Mouse (Mus musculus): ENCODE data around the gene Vmn1r62. TPM values are rescaled to one million over a fixed set of nuclear protein-coding genes. Genes with fewer than 3 reads are reported as not detected.
"Not testable (repeated sequence)": the region's sequence is repeated elsewhere in the genome, so short reads cannot be mapped to it uniquely, and the experiment has no call there.

Vmn1r62 gene
- polyA plus RNA-seq (2012), result not detected in 2 replicates

GRCm38 (mm10) chr7:5673331-5673730 is at the start of gene Vmn1r62:
Gene Vmn1r62, plus strand, starts transcription at chr7:5673631.
- not testable (repeated sequence) for H3K4me1 ChIP-seq (ENCODE audit: control insufficient read depth); H3K9me3 ChIP-seq (ENCODE audit: control insufficient read depth, low read length); H3K36me3 ChIP-seq (ENCODE audit: control insufficient read depth); H3K4me3 ChIP-seq (replicated peaks); H3K27me3 ChIP-seq (ENCODE audit: control insufficient read depth)

Other genes starting within 250 kb of the Vmn1r62 start
- gene Vmn1r59, start 216.9 kb upstream of the Vmn1r62 start, polyA plus RNA-seq (2012), result 0.10 TPM in 1 of 2 replicates, not detected in the other
- gene Vmn2r28, start 179.7 kb upstream of the Vmn1r62 start, polyA plus RNA-seq (2012), result not detected in 2 replicates
- not detected in 2 replicates for gene Vmn1r60, start 126.3 kb upstream of the Vmn1r62 start, polyA plus RNA-seq (2012)
- gene Vmn1r61, start 60.3 kb upstream of the Vmn1r62 start, polyA plus RNA-seq (2012), result not detected in 2 replicates
- not detected in 2 replicates for gene Vmn1r63, start 131.8 kb downstream of the Vmn1r62 start, polyA plus RNA-seq (2012)
- gene Vmn1r64, start 210.9 kb downstream of the Vmn1r62 start, polyA plus RNA-seq (2012), result not detected in 2 replicates

All from erythroblast, embryonic 14.5 days (primary cell).